Mouse (Mus musculus) regulatory T cell (primary cell): ENCODE results near the gene Krt71.
"Not testable (repeated sequence)": the region's sequence is repeated elsewhere in the genome, so short reads cannot be mapped to it uniquely, and the experiment has no call there.

Experiments
- in situ Hi-C: fragments of 300-600 bp; cut with MboI, MseI; formaldehyde crosslinking; loops from one replicate; pipeline ENCODE4 v1.15.1; 2025; ENCODE audit warnings: high pct_unique_total_duplicates

Gene Krt71

DNA sequence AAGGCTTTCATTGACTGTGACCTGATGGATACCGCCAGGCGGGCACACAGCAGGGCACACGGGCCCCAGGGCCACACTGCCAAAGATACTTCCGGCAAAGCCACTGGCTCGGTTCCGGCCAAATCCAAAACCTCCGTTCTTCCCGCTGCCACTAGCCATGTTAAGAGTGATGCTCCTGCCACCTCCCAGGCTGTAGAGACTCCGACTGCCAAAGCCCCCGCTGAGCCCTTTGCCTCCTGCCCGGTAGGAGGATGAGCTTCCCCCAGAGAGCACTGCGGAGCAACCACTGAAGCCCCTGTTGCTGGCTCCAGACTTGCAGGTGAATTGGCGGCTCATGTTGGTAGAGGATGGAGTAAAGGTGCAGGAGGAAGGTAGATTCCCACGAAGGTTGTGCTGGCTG lies at the start of gene Krt71:
Krt71 (minus strand) TSS at position 399 of the 400 bp plus-strand sequence.
- in situ Hi-C loops, result loop anchor here (10.0 kb wide), 1 partner anchor 1248 kb away; the partner anchor contains the start of gene Csrnp2

DNA sequence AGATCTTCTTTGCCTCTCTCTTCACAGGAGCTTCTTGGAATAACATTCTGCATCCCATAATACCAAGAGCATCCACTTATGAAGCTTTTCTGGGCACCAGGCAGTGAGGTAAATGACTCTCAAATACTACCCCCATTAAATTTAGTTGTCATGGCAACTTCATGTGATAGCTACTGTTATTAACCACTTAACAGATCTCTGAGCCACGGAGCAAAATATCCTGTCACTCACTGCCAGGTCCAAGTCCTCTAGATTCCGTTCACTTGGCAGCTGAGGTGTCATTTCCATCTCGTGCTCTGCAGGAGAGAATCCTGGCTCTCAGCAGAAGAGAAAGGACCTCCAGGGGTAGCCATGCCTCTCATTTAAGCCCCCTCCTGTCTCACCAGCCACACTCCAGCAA lies 48.0 kb upstream of the Krt71 start:
- in situ Hi-C loops, result no loop called here

DNA sequence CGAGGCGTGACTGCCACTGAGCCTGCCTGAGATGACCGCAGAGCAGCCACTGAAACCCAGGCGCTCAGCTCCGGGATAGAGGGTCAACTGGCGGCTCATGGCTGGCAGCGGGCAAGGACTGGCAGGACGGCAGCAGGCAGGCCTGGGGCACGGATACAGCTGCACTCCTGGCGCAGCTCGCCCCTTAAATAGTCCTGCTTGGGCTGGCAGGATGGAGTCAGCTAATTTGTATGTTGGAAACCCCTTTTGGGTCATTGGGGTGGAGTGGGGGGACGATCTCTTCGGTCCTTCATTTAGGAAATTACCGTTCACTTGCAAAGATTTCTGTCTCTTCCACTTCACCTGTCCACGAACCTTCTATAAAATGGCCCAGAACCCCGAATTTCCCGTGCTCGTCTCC lies 43.5 kb upstream of the Krt71 start, which contains the start of gene Krt72:
Krt72 (minus strand) TSS at position 101 of the 400 bp plus-strand sequence.
- in situ Hi-C loops, result no loop called here

DNA sequence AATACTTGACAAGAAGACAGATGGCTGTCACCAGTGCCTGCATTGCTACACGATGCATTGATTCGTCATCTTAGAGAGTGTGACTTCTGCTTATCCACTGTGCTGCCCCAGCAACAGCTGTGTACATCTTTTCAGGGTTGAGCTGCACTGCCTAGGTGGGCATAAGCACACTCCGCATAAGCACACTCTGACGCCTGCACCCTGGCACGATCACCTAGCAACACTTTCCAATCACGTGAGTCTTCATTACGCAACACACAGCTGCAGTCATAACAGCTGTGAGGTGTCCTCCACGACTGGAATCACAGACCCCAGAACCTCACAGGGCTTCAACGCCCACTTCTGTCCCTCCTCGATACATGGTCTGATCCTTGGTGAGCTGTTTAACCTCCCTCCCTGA lies 30.5 kb upstream of the Krt71 start:
- in situ Hi-C loops, result loop anchor here (5.0 kb wide), 1 partner anchor 431 kb away; no protein-coding TSS in a partner anchor

DNA sequence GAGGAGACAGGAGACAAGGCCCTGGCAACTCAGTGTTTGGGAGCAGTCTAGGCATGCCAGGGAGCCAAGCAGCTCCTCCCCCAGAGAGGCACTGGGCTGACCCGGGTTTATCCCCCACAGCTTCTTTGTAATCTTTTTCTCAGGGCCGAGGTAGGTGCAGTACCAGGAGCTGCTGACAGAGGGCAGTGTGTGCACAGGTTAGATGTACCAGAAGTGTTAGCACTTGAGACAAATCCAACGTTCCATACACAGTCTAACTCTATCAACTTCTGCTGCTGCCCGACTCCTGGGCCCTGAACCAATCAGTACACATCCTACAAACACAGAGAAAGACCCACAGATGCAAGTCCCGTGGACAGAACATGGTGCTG lies 29.8 kb upstream of the Krt71 start:
- in situ Hi-C loops, result loop anchor here (5.0 kb wide), 1 partner anchor 430 kb away; no protein-coding TSS in a partner anchor

DNA sequence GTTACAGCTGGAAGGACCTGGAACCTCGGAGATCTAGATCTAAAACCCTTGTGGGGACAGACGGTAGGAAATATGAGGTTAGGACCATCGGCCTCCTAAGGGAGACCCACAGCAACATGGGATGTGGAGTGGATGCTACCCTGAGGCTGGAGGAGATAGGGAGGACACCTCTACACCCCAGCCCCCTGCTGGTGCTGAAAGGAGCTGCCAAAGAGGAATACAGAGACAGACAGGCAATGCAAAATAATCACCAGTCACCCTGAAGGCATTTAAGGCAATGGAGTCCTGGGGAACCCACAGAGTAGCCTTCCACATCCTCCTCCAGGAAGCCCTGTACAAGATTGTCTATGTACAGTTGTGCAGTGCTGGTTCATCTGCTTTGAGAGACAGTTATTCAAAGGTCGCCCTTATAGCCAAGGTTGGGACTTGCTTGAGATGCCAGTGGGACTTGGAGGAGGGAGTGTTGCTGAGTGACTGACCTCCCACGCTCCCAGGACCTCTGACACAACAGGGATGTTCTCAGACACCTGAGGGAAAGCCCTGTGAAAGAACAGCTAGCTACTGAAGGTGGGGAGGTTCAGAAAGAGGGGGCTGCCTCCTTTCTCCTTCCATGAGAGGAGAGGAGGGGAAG lies 29.3 kb upstream of the Krt71 start:
- in situ Hi-C loops, result loop anchor here (5.0 kb wide), 1 partner anchor 430 kb away; no protein-coding TSS in a partner anchor

DNA sequence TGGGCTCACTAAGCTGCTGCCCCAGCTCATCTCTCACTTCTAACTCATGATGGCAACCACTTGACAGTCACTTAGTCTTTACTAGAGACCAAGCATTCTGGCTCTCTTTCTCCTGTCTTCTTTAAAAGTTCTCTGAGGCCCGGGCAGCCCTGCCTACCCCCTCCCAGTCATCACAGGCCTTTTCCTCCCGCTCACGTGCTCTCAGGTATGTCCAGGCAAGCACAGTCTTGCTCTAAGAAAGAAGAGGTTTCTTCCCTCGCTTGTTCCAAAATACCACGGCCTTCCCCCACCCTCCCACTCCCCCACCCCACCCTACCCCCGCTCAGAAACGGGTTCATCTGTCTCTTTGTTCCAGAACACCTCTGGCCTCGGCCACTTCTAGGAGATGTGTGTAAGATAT lies 27.3 kb upstream of the Krt71 start:
- in situ Hi-C loops, result loop anchor here (5.0 kb wide), 1 partner anchor 428 kb away; no protein-coding TSS in a partner anchor

DNA sequence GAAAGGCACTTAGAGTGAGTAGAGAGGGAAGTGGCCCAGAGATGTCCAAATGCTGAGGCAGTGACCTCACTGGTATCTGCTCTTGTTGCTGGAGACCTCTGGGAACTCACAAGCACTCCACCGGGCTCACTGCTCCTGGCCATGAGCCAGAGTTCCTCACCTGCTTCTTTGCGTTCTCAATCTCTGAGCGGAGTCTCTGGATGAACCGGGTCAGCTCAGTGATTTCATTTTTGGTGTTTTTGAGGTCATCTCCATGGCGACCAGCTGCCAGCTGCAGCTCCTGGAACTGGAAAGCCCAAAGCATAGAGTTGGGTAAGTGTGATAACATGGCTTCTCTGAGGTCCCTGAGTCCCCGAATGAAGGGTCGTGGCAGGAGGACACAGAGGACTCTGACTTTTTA lies 5.1 kb downstream of the Krt71 start:
- in situ Hi-C loops, result no loop called here

DNA sequence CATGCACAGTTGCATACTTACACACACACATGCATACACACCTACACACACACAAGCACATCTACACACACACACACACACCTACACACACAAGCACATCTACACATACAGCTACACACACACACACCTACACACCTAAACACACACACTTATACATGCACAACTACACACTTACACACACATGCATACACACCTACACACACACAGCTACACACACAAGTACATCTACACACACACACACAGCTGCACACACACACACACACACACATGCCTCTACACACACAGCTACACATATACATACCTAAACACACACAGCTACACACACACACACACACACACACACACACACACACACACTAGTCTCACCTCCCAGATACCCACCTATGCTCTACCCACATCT lies 12.3 kb downstream of the Krt71 start:
- in situ Hi-C loops, result no loop called here

DNA sequence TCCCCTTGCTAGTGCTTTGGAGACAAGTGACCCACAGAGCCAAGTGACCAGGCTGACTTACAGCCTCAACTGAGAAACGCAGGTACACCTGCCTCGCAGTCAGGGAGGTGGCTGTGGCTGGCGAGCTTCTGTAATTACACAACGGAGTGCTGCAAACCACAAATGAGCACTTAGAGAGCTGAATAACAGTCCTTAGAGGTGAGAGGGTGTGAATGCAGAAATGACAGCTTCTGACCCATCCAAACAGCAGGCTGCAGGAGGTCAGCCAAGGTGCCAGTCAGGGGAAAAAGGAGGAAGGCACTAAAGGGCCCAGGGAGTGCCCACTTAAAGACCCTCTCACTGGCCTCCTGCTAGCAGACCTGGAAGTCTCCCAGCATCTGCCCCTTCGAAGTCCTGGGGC lies 18.2 kb downstream of the Krt71 start:
- in situ Hi-C loops, result loop anchor here (5.0 kb wide), 1 partner anchor 102 kb away; no protein-coding TSS in a partner anchor

DNA sequence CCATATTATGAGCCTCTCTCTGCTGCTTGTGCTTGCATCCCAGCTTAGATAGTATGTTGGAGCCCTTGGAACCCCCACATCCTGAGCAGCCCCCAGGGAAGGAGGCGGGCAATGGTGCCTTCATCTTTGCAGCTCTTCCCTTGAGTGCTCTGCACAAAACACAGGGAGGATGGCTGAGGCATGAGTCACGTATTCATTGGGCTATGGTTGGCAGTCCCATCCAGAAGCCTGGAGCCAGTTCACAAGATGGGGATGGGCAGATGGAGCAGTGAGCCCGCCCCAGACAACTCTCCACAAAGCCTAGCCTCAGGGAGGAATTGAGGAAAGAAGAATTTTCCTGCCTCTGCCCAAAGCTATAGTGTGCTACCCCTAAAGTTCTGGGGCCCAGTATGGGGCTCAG lies 27.1 kb downstream of the Krt71 start:
- in situ Hi-C loops, result no loop called here

DNA sequence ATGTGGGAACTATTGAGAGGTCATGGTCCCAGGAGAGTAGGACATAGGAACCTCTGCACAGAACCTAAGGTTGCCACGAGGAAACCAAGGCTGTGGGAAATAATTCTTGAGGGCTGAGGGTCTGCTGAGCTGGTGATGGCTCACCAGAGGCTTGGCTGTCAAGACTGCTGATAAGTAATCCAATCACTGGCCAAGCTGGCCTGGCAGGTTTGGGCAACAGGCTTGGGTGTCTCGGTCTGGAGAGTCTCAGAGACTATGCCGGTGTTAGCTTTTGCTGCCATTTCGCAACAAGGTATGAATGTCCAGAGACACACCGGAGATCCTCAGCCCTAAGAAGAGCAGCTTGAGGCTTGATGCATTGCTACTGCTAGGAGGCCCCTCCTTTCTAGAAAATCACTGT lies 28.6 kb downstream of the Krt71 start:
- in situ Hi-C loops, result no loop called here

DNA sequence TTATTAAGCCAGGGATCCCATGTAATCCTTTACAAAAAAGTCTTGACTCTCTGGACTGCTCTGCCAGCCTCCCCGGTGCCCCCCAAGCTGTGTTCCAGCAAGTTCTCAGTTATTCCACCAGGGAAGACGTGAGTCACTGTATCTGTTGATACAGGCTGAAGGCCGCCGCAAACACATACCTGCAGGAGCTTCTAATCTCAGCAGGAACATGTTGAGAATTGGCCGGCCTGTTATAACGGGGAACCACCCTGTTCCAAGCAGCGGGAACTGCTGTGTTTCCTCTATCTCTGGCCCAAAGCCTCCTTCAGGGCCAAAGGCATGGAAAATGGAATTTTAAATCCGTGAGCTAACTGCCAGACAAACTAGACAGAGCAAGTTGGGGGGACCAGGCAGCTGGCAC lies 29.2 kb downstream of the Krt71 start:
- in situ Hi-C loops, result no loop called here

DNA sequence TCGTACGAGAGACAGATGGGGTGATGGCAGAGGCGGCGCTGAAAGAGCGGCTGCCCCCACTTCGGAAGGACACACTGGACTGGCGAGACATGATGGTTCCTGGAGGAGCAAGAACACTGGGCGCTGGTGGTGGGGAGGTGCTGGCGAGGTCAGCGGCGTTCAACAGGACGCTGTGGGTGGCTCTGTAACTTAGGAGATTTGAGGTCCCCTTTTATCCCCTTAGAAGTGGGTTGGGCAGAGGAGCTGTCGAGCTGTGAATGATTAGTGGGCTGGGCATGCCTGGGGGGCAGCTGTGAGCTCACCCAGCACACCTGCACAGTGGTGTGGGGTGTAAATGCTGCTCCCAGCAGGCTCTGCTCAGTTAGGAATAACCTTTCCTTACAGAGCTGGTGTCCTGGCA lies 30.2 kb downstream of the Krt71 start, which contains the start of gene Krt5:
Krt5 (minus strand) TSS at position 179 of the 400 bp plus-strand sequence.
- in situ Hi-C loops, result no loop called here

DNA sequence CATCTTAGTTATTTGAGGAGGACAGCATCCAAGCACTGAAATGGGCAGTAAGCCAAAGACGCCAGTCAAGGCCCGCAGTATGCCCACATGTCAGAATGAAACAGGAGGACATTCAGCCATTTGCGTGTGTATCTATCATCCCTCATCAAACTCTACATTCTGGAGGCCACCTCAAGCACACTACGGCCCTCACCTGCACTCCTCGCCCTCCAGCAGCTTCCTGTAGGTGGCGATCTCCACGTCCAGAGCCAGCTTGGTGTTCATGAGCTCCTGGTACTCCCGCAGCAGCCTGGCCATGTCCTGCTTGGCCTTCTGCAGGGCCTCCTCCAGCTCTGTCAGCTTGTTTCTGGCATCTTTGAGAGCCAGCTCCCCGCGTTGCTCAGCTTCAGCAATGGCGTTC lies 34.2 kb downstream of the Krt71 start:
- in situ Hi-C loops, result no loop called here

DNA sequence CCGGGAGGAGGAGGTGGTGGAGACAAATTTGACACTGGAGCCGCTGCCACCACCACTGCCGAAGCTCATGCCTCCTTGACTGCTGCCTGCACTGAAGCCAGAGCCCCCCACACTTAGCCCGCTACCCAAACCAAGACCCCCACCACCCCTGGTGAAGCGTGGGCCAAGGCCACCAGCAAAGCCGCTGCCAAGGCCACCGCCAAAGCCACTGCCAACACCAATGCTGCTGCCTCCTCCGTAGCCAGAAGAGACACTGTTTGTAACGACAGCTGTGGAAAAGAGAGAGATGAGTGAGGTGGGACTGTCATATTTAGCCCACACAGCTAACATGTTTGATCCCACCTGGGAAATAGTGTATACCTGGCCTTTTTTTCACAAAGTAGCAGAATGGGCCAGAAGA lies 35.5 kb downstream of the Krt71 start:
- in situ Hi-C loops, result no loop called here

DNA sequence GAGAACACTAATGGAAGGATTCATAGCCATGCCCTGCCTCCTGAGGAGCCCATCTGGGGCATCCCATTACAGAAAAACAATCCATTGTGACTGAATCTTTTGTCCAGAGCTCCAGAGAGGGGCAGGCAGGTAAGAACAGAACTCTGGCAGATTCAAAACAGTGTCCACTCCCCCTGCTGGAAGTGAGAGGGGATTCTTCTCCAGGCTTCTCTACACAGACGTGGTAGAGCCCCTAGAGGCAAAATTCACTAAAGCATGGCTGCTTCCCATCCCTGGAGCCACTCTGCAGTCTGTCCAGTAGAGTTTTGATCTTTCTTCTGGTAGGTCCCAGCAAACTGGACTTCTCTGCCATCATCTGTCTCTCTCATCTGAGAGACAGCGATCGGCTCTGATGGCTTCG lies 38.8 kb downstream of the Krt71 start:
- in situ Hi-C loops, result no loop called here

DNA sequence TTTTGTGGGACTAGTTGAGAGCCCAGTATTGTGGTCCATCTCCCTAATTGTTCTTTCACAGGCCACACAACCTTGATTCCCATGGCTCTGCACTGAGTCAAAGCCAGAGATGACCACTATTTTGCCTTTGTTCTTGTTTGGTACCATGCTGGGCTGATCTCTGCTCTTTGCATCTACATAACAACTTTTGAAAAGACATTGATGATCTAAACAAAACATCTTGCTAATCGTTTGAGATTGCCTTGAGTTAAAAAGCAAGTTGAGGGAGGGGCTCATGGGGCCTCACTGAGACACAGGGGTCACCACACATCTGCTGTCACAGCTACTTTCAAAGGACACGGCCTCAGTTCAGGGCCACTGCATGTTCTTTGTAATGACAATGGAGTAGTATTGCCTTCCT lies 40.5 kb downstream of the Krt71 start:
- in situ Hi-C loops, result no loop called here

DNA sequence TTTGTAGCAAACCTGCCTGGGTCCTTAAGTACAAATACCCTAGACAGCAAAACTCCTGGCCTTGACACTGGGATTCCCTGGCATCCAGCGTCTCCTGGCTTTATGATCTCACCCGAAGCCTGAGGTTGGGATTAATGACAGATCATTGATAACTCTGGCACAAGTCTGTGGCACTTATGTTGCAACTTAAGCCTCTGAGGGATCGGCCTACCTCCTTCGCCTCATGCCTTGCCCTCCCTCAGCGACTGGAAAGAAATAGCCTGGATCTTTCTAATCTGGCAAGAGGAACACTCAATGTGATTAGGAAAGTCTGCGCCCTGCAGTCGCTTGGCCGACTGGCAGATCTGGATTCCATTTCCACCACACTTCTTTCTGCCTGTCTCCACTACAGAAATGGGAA lies 43.0 kb downstream of the Krt71 start:
- in situ Hi-C loops, result no loop called here

DNA sequence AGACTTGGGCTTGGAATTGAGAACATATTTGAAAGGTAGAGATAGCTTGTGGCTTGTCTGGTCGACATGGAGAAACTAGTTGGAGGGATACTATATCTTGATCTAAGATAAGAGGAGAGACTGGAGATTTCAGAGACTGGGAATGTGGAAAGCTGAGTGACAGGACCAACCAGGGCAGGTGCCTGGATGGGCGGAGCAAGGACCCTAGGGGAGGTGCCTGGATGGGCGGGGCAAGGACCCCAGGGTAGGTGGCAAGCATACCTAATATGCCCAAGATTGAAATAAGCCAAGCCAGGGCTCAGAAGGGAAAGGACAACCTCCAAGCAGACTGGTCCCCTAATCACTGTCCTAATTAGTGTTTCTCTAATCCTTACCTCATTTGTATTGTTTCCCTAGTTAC lies 43.7 kb downstream of the Krt71 start:
- in situ Hi-C loops, result no loop called here

DNA sequence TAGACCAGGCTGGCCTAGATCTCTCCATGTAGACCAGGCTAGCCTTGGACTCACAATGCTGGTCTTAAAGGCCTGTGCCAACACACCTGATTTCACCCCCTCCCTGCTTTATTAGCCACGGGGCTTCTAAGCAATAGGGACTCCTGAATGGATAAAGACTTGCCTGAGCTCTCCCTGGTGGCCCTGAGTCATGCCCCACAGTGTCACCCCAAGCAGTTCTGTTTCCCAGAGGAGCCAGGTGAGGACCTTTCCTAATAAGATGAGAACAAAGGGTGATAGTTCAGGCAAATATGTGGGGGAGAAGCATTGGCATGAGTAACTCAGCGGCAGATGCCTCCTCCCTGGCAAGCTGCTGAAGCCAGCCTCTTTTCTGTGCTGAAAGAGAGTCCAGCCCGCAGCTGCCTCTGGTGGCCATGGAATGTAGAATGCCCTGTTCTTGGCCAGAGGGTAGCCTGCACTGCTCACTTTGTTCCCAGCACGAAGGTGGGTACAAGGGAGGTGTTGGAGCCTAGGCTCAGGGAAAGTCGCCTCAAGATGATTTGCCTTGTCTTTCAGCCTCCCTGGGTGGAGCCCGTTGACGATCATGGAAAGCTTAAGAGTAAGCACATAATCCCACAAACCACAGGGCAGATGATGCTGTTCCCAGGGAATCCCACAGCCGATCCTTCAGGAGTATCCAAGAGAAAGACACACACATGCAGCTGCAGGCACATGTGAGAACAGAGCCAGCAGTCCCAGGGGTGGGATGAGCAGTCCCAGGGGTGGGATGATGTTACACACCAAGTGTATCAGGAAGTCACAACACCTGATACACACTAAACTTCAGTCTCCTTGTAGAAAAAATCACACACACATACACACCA lies 45.4 kb downstream of the Krt71 start:
- in situ Hi-C loops, result no loop called here

DNA sequence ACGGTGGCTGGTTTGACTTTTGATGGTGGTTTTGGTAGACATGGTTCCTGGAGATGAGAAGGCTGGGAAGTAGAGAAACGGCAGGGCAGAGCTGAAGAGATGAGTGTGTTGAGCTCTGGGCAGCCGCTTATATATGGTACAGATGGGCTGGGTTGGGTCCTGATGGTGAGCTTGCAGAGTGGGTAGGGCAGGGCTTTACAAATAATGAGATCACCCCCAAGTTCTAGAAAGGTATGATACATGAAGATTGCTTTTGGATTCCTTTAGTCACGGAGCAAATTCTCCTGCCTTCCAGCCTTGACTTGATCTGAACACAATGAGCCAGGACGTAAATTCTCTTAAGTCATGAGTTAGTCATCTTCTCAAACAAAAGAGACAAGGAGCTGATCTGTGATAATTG lies 48.7 kb downstream of the Krt71 start, which contains the start of gene Krt6a:
Krt6a (minus strand) TSS at position 101 of the 400 bp plus-strand sequence.
- in situ Hi-C loops, result no loop called here

DNA sequence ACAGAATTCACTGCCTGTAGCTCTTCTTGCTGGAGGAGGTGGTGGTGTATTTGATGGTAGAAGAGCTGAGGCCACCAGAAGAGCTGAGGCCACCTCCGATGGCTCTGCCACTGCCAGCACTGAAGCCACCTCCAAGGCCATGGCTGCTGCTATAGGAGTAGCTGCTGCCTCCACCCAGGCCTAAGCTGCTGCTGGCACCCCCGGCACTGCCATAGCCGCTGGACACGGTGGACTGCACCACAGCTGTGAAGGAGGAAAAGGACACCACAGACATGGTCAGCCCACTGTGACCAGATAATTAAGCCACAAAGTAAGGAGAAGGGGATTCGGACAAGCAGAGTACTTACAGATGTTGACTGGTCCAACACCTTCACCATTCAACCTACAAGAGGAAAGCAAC lies 52.4 kb downstream of the Krt71 start:
- in situ Hi-C loops, result not testable (repeated sequence)
